Mouse (Mus musculus) cerebellum, adult 2 months (tissue): ENCODE results near the gene Rph3a. TPM values are rescaled to one million over a fixed set of nuclear protein-coding genes. Genes with fewer than 3 reads are reported as not detected.
"Not testable (repeated sequence)": the region's sequence is repeated elsewhere in the genome, so short reads cannot be mapped to it uniquely, and the experiment has no call there.

ENCODE experiments used
- DNase-seq, 2 experiments: peaks; one replicate each; pipeline ENCODE4 v3.0.0; 2021
- H3K27ac ChIP-seq: fragments of 200-500 bp; 2 replicates; pipeline ENCODE4 v1.5.1; 2012; ENCODE audit warnings: low read length, control low read depth, inconsistent platforms; ENCODE audit not compliant: insufficient read depth
- H3K27me3 ChIP-seq: fragments of 200-500 bp; 2 replicates; pipeline ENCODE4 v1.6.1; 2012; ENCODE audit warnings: inconsistent platforms, mild to moderate bottlenecking, low read length, moderate library complexity; ENCODE audit not compliant: control insufficient read depth, insufficient read depth
- H3K4me1 ChIP-seq: fragments of 200-500 bp; 2 replicates; pipeline ENCODE4 v1.6.1; 2011; ENCODE audit warnings: low read length; ENCODE audit not compliant: control insufficient read depth, insufficient read depth
- H3K4me3 ChIP-seq: fragments of 200-500 bp; replicated peaks from 2 replicates; pipeline ENCODE3; 2011; ENCODE audit warnings: mild to moderate bottlenecking, low read depth, low read length, control low read depth; ENCODE audit not compliant: insufficient read depth
- CTCF ChIP-seq: fragments of 200-500 bp; IDR thresholded peaks from 2 replicates; pipeline ENCODE4 v1.5.1; 2011; ENCODE audit warnings: low read depth, mild to moderate bottlenecking, control low read depth, low read length, moderate library complexity, borderline replicate concordance; ENCODE audit not compliant: insufficient read depth
- POLR2A ChIP-seq: fragments of 200-500 bp; IDR thresholded peaks from 2 replicates; pipeline ENCODE4 v1.6.1; 2011; ENCODE audit warnings: low read length, control low read depth, borderline replicate concordance; ENCODE audit not compliant: insufficient read depth
- WGBS: fragments of 180-500 bp; shearing (Covaris S2); methylation state at CpG from one replicate; pipeline ENCODE4 v1.1.7; 2018; 5-methylcytosine and 5-hydroxymethylcytosine counted together
- polyA plus RNA-seq: library from polyadenylated mRNA; depleted of rRNA; stranded (reverse); fragments of >200 nt; gene quantifications from 2 replicates; pipeline ENCODE4 v1.2.3, GENCODE M21; 2012

Gene Rph3a
- polyA plus RNA-seq, 1 experiment, result 277 TPM

- H3K27ac ChIP-seq, result no peak overlapping the region
- H3K4me3 ChIP-seq, result no peak overlapping the region
- no peak for DNase-seq
- 59% methylated on average over 1 of the region's 1 CpGs for WGBS
- no peak for TF ChIP-seq CTCF
- no peak for TF ChIP-seq POLR2A
- H3K27me3 ChIP-seq, result no peaks in the 10 kb centered on the region
- peaks cover 4% of the 10 kb centered on the region for H3K4me1 ChIP-seq
These were observed 109.2 kb downstream of the Rph3a start for GRCm38 (mm10) chr5:120900666-120901065.

GRCm38 (mm10) chr5:120898726-120899125 is 111.2 kb downstream of the Rph3a start:
- Histone ChIP-seq H3K4me3 (no peak overlapping the region), H3K4me1 (peaks cover 4% of the 10 kb centered on the region), H3K27me3 (no peaks in the 10 kb centered on the region), H3K27ac (no peak overlapping the region)
- no peak for DNase-seq
- TF ChIP-seq POLR2A (no peak), CTCF (no peak)

- Histone ChIP-seq H3K4me3 (no peak overlapping the region), H3K27me3 (no peaks in the 10 kb centered on the region), H3K27ac (no peak overlapping the region), H3K4me1 (peaks cover 7% of the 10 kb centered on the region)
- WGBS, result 97% methylated on average over 6 of the region's 6 CpGs
- TF ChIP-seq POLR2A, result no peak
- DNase-seq, result no peak
These were observed 111.6 kb downstream of the Rph3a start for GRCm38 (mm10) chr5:120898307-120898706.

GRCm38 (mm10) chr5:120895231-120895900 is 114.5 kb downstream of the Rph3a start:
- H3K27ac ChIP-seq, result no peak overlapping the region
- H3K4me1 ChIP-seq, result peaks cover 8% of the 10 kb centered on the region
- H3K4me3 ChIP-seq, result no peak overlapping the region
- TF ChIP-seq CTCF, result no peak
- H3K27me3 ChIP-seq, result no peaks in the 10 kb centered on the region
- 89% methylated on average over 11 of the region's 11 CpGs for WGBS
- DNase-seq, result no peak

- not testable (repeated sequence) for H3K4me1 ChIP-seq, DNase-seq, H3K4me3 ChIP-seq, H3K27ac ChIP-seq, H3K27me3 ChIP-seq
- 96% methylated on average over 2 of the region's 2 CpGs for WGBS
These were observed 115.2 kb downstream of the Rph3a start for GRCm38 (mm10) chr5:120894692-120895091.

GRCm38 (mm10) chr5:120893866-120894265 is 116.0 kb downstream of the Rph3a start:
- not testable (repeated sequence) for H3K27ac ChIP-seq, DNase-seq, H3K4me1 ChIP-seq, H3K4me3 ChIP-seq, H3K27me3 ChIP-seq
- 78% methylated on average over 4 of the region's 4 CpGs for WGBS

- no peak for TF ChIP-seq POLR2A
- no peak for TF ChIP-seq CTCF
- H3K27ac ChIP-seq, result no peak overlapping the region
- WGBS, result 90% methylated on average over 2 of the region's 2 CpGs
- H3K27me3 ChIP-seq, result no peaks in the 10 kb centered on the region
- peaks cover 4% of the 10 kb centered on the region for H3K4me1 ChIP-seq
- DNase-seq, result no peak
- H3K4me3 ChIP-seq, result no peak overlapping the region
These were observed 117.6 kb downstream of the Rph3a start for GRCm38 (mm10) chr5:120892243-120892660.

- 89% methylated on average over 2 of the region's 2 CpGs for WGBS
- DNase-seq, H3K27me3 ChIP-seq, H3K27ac ChIP-seq, H3K4me1 ChIP-seq, H3K4me3 ChIP-seq: not testable (repeated sequence)
These were observed 118.2 kb downstream of the Rph3a start for GRCm38 (mm10) chr5:120891566-120892242.
